Mouse (Mus musculus) spleen, postnatal 14 days (tissue): ENCODE measurements around the gene Vmn1r239-ps.
"Not testable (repeated sequence)": the region's sequence is repeated elsewhere in the genome, so short reads cannot be mapped to it uniquely, and the experiment has no call there.

Experiments
- DNase-seq, 2 experiments: peaks; one replicate each; pipeline ENCODE4 v3.0.0; 2021 to 2022; ENCODE audit warnings: low spot score in 2 of 2

The Vmn1r239-ps gene

GRCm38 (mm10) chrX:147453610-147454009 is at the start of gene Vmn1r239-ps:
Gene Vmn1r239-ps (minus strand): TSS chrX:147453710.
- DNase-seq, result not testable (repeated sequence)

DNA sequence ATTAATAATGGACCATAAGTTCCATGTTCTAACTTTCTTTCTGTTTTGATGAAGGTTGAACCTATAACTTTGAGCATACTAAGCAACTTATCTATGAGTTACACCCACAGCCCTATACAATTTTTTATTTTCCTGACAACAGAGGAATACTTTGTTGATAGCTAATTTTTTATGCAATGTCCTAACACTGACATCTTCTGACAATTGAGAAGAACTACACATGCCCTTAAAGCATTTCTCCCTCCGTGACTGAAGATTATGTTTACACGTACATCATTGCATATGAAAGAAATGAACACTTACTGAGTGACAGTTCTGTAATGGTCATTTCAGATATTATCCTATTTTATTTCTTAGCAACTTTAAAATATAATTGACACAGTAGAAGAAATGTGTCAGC is 36.0 kb upstream of the Vmn1r239-ps start:
- no peak for DNase-seq

- DNase-seq, result no peak
Observed at GRCm38 (mm10) chrX:147443386-147443785, 10.1 kb downstream of the Vmn1r239-ps start.

DNA sequence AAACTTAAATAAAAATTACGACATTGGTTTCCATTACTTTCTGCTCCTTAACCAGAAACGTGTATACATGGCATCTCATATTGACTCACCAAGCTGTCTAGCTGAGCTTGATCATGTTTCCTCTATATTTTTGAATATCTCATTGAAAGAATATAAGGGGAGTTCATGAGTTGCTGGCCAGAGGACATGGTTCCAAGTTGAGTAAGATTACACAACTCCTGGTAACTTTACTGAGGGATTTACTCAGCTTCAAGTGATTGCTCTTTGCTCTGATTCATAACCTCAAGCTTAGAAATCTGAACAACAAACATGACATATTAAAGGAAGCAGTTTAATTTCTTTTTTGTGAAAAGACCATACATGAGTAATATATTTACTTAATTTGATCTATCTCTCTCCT is 18.1 kb downstream of the Vmn1r239-ps start:
- no peak for DNase-seq

GRCm38 (mm10) chrX:147429753-147430152 is 23.8 kb downstream of the Vmn1r239-ps start:
- no peak for DNase-seq

DNA sequence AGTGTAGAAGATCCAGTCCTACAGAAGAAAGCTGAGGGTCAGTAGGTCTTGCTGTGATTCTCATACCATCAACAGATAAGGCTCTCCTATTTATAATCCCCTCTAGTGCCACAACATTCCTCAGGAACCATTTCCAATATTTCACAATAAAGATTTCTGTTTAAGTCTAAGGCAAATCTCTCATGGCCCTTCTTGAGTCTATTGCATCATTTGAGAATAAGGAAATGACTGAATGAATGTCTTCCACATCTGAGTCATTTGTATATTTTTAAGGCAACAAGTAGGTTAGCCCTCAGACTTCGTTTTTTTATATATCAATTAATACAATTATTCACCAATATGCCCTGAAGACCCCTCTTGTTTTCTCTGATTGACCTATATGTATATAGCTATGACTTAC is 24.4 kb downstream of the Vmn1r239-ps start, which contains the start of gene Il13ra2:
Il13ra2 (minus strand) TSS at position 64 of the 400 bp plus-strand sequence.
- no peak for DNase-seq
